Mouse (Mus musculus) small intestine, adult 2 months (tissue): ENCODE measurements at regions not wholly inside any gene's neighbourhood (a gene's known extent, or its start where the extent isn't known, plus 50 kb on each side); places are given as distances from the start of the nearest gene placed in this dataset.

Experiments used
- H3K27ac ChIP-seq: fragments of 200-500 bp; 2 replicates; pipeline ENCODE4 v1.5.1; 2012; ENCODE audit warnings: low read depth, low read length, control low read depth, inconsistent platforms; ENCODE audit not compliant: insufficient read depth
- H3K27me3 ChIP-seq: fragments of 200-500 bp; 2 replicates; pipeline ENCODE4 v1.6.1; 2012; ENCODE audit warnings: mild to moderate bottlenecking, moderate library complexity, low read length, inconsistent platforms; ENCODE audit not compliant: control insufficient read depth, insufficient read depth
- H3K36me3 ChIP-seq: fragments of 200-500 bp; 2 replicates; pipeline ENCODE4 v1.6.1; 2012; ENCODE audit warnings: mild to moderate bottlenecking, low read length, control low read depth, inconsistent platforms; ENCODE audit not compliant: control insufficient read depth, insufficient read depth
- H3K4me1 ChIP-seq: fragments of 200-500 bp; 2 replicates; pipeline ENCODE4 v1.6.1; 2012; ENCODE audit warnings: low read length, inconsistent platforms, mixed read lengths; ENCODE audit not compliant: control insufficient read depth, insufficient read depth, insufficient read length
- H3K4me3 ChIP-seq: fragments of 200-500 bp; 2 replicates; pipeline ENCODE4 v1.5.1; 2012; ENCODE audit warnings: low read depth, mild to moderate bottlenecking, control low read depth, inconsistent platforms, low read length, moderate library complexity
- CTCF ChIP-seq: fragments of 200-500 bp; IDR thresholded peaks from 2 replicates; pipeline ENCODE4 v1.5.1; 2012; ENCODE audit warnings: low read depth, mild to moderate bottlenecking, control low read depth, inconsistent platforms, low read length, moderate library complexity, mixed read lengths; ENCODE audit not compliant: insufficient replicate concordance, insufficient read length; ENCODE audit errors: extremely low read depth
- POLR2A ChIP-seq: fragments of 200-500 bp; IDR thresholded peaks from 2 replicates; pipeline ENCODE4 v1.6.1; 2012; ENCODE audit warnings: low read depth, mild to moderate bottlenecking, control low read depth, inconsistent platforms, low read length, moderate library complexity
- WGBS: fragments of 180-500 bp; shearing (Covaris S2); methylation state at CpG from one replicate; pipeline ENCODE4 v1.1.7; 2018; 5-methylcytosine and 5-hydroxymethylcytosine counted together

DNA sequence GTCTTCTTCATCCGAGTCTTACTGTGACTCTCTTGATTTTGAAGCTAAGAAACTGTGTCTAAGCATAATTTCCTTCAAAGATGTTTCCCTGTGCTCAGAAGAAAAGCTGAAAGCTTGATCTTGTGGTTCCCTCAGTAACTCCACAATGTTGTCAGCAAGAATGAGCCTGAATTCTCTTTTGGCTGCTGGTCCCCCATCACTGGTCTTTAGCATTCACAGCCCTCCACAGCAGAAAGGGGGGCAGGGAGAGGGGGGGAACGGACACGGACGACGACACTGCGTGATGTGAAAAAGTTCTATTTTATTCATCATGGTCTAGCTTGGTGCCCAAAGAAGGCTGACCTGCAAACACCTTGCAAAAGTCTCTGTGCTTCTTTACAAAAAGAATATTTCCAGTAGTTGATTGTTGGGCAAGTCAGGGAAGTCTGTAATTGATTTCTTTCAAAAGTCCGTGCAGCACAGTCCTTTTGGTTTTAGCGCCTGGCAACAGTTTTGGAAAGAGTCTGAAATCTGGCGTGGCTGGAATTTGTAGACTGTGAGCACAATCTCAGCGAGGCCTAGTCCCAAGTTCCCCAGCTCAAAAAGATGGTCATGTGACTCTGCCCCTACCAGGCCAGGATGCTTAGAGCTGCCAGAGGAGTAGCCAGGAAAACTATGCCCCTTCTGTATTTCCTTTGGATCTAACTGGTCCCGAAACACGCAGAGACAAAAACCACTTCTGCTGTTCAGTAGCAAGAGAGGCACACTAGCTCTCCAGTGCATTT lies 254.7 kb downstream of the Ndfip2 start:
- WGBS, result 89% methylated on average over 12 of the region's 12 CpGs
- TF ChIP-seq CTCF, result no peak
- no peak for TF ChIP-seq POLR2A
- no peaks in the 10 kb centered on the region for H3K27me3 ChIP-seq
- H3K27ac ChIP-seq, result no peak overlapping the region
- no peak overlapping the region for H3K4me3 ChIP-seq
- no peaks in the 10 kb centered on the region for H3K36me3 ChIP-seq
- H3K4me1 ChIP-seq, result no peaks in the 10 kb centered on the region

DNA sequence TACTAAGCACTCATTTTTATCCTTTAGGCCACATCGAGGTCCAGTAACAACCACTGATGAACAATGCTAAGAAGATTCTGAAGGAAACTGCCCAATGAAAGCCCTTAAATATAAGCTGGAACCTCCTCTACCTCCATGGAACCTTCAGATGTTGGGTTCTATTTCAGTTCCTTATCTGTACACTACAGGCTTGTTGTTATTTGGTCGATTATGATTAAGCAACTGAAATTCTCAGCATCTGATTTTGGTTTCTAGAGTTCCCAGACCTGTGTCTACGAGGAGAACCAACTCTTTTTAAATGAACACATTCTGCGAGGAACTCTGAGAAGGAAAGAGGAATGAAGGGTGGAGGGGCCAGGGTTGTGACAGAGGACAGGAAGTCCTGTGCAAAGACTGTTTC lies 253.5 kb downstream of the Ndfip2 start:
- no peak overlapping the region for H3K4me3 ChIP-seq
- H3K4me1 ChIP-seq, result no peaks in the 10 kb centered on the region
- H3K27me3 ChIP-seq, result no peaks in the 10 kb centered on the region
- H3K27ac ChIP-seq, result no peak overlapping the region
- H3K36me3 ChIP-seq, result no peaks in the 10 kb centered on the region
- TF ChIP-seq CTCF (no peak), POLR2A (no peak)
- WGBS, result 84% methylated on average over 4 of the region's 4 CpGs

DNA sequence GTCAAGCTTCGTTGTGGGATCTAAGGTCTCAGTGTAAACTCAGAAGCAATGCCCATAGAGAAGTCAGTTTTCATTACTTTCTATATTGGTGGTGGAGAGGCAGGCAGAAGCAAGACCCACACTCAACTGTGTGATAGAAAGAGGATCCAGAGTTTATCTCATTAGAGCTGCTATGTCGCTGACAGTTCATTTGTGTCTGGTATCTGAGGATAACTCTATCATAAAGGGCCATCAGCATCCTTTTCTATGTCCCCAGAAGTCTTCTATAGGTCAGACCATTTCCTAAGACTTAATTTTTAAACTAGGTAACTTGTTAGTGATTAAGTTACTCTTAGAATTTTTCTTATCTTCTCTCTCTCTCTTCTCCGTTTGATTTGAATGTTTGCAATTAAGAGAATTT lies 252.8 kb downstream of the Ndfip2 start:
- no peaks in the 10 kb centered on the region for H3K4me1 ChIP-seq
- no peaks in the 10 kb centered on the region for H3K36me3 ChIP-seq
- H3K27me3 ChIP-seq, result no peaks in the 10 kb centered on the region
- H3K27ac ChIP-seq, result no peak overlapping the region
- 84% methylated on average over 3 of the region's 3 CpGs for WGBS
- no peak for TF ChIP-seq CTCF
- no peak for TF ChIP-seq POLR2A
- H3K4me3 ChIP-seq, result no peak overlapping the region

DNA sequence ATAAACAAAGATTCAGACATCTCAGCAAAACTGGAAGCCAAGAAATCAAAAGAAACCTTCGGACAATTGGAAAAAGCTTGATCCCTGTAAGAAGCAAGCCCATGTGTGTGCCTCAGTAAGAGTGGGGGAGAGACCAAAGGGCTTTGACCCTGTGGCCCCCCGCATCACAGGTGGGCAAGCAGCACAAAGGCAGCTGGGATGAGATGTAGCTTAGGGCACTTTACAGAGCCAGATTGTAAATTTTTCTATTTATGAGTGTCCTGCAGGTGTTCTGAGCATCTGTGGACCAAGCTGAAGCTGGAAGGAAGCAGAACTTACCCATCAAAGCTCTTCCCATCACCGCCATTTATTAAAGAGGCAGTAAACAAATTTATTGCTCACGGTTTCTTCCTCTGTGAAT lies 246.9 kb downstream of the Ndfip2 start:
- Histone ChIP-seq H3K4me1 (peaks cover 5% of the 10 kb centered on the region; the same call in 1 of the 2 replicates), H3K36me3 (no peaks in the 10 kb centered on the region), H3K27ac (no peak overlapping the region), H3K4me3 (no peak overlapping the region), H3K27me3 (no peaks in the 10 kb centered on the region)
- 87% methylated on average over 4 of the region's 4 CpGs for WGBS
- TF ChIP-seq POLR2A (no peak), CTCF (no peak)

DNA sequence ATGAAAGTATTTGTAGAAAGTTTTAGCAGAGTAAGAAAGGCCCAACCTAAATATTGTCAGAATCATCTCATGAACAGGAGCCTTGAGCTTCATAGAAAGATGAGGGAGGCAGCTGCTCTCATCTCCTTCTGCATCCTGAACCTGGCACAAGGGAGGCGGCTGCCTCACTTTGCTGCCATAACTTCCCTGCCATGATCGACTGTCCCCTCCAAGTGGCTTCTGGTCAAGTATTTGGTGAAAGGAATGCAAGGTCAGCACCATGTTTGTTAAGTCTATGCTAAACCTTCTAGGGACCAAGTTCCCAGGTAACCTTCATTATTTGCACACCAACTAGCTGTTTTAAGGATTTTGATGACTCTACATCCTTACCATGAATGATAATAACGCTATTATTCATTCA lies 246.0 kb downstream of the Ndfip2 start:
- Histone ChIP-seq H3K27ac (no peak overlapping the region), H3K27me3 (no peaks in the 10 kb centered on the region), H3K36me3 (no peaks in the 10 kb centered on the region), H3K4me3 (no peak overlapping the region), H3K4me1 (peaks cover 5% of the 10 kb centered on the region; the same call in 1 of the 2 replicates)
- WGBS, result 90% methylated on average over 3 of the region's 3 CpGs
- no peak for TF ChIP-seq POLR2A
- no peak for TF ChIP-seq CTCF

DNA sequence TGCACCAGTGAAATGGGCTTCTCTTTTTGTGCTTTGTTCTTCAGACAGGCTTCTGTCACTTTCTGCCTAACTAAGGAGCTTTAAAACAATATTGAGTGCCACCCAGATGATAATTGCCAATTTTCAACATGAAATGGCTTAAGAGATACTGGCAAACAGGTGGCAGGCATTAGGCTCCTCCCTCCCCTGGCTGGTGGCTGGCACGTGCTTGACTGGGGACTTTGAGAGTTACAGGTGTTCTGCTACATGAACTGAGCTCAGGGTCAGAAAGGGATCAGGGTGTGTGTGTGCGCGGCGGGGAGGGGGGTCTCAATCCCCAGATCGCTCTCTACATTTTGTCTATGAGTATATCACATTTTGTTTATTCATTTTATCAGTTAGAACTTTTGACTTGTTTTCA lies 245.4 kb downstream of the Ndfip2 start:
- TF ChIP-seq CTCF (no peak), POLR2A (no peak)
- peaks cover 5% of the 10 kb centered on the region; the same call in 1 of the 2 replicates for H3K4me1 ChIP-seq
- 51% methylated on average over 5 of the region's 5 CpGs for WGBS
- H3K36me3 ChIP-seq, result no peaks in the 10 kb centered on the region
- no peaks in the 10 kb centered on the region for H3K27me3 ChIP-seq
- no peak overlapping the region for H3K27ac ChIP-seq
- H3K4me3 ChIP-seq, result no peak overlapping the region

DNA sequence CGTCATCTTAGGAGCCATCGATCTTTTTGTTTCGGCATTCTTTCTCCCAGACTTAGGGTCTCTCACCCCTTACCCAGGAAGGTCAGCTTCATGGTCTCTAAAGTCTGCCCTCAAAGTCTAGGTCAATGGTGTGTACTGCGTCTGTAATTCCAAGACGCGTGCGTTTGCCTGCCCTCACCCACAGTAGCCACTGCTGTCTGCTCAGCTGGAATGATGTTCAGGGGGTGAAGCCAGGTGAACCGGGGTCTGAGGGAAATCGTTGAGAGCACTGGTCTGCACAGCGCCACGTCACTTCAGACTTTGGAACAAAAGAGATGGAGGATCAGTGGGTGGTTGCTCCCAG lies 244.2 kb downstream of the Ndfip2 start:
- H3K27me3 ChIP-seq, result no peaks in the 10 kb centered on the region
- H3K36me3 ChIP-seq, result no peaks in the 10 kb centered on the region
- WGBS, result 64% methylated on average over 11 of the region's 11 CpGs
- H3K4me3 ChIP-seq, result no peak overlapping the region
- H3K27ac ChIP-seq, result no peak overlapping the region
- peaks cover 5% of the 10 kb centered on the region; the same call in 1 of the 2 replicates for H3K4me1 ChIP-seq
- TF ChIP-seq POLR2A (no peak), CTCF (no peak)

DNA sequence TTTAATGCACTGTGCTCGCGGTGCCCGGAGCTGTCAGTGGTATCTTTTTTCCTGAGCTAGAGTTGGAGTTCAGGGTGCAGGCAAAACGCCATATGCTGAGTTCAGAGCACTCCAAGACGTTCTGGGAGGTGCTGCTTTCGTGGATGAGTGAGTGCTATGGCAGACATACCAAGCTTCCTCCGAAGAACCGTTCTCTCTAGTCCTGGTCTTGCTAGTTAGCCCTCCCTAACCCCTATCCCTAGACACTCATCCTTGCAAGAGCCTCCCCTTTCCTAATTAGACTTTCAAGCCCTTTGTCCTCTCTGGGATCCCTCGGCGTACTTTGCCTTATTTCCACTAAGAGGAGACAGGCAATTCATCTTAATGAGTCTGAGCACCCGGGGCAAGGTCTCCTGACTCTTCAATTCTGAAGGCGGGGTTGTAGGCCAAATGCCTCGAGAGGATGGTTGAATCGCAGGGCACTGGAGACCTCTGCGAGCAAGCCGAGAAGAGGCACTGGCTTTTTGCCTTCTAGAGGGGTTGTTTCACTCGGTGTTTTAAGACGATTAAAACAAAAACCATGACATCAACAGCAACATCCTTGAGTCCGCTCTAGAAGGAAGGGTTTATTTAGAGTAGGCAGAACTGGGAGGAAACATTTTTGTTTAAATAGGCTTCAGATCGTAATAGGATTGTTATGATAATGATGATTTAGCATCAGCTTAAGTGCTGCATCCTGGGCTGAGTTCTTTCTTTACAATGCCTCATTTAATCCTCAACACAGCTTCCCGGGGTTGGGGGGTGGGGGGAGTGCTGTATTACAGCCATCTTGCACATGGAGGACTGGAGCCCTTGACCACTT lies 243.6 kb downstream of the Ndfip2 start:
- Histone ChIP-seq H3K27me3 (no peaks in the 10 kb centered on the region), H3K4me1 (peaks cover 5% of the 10 kb centered on the region; the same call in 1 of the 2 replicates), H3K36me3 (no peaks in the 10 kb centered on the region), H3K4me3 (no peak overlapping the region), H3K27ac (no peak overlapping the region)
- TF ChIP-seq CTCF, result no peak
- no peak for TF ChIP-seq POLR2A
- 20% methylated on average over 21 of the region's 21 CpGs for WGBS
